Mouse (Mus musculus) brain, adult 2 months (tissue): ENCODE results near the gene Dera.
"Not testable (repeated sequence)": the region's sequence is repeated elsewhere in the genome, so short reads cannot be mapped to it uniquely, and the experiment has no call there.

ENCODE experiments used
- DNase-seq: peaks from one replicate; pipeline ENCODE4 v3.0.0; 2011; ENCODE audit warnings: low read depth, low spot score

Gene Dera

DNA sequence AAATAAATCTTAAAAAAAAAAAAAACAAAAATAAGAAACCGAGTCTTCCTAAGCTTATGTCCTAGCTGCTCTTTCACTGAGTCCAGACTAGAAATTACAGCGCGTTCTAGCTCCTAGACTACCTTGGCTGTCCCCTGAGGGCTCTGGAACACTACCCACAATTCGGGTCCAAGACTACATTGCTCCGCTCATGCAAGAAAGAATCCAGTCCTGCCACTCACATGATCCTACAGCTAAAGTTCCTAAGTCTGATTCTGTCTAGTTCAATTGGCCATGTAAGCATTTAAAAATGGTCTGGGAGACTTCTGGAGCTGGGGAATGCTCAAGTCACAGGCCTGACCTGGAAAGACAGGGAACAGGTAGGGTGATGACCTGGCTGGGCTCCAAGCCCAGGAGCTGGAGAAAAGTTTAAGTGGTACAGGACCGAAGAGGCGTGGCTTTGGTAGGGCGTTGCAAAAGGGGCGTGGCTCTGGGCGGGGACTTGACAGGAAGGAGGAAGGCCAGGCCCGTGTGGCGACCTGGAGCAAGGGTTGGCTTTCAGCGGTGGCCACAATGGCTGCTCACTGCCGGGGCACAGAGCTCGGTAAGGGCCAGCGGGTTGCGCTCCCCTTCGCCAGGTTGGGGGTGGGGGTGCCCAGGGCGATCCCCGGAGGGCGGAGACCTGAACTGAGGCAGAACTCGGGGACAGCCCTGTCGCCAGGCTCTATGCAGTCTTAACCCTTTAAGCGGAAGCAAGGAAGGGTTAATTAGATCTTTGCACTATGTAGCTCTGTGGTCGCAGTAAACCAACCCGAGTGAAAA, at the start of gene Dera:
Dera (plus strand) TSS at position 491 of the 801 bp plus-strand sequence.
- peak; percentile 70 for DNase-seq

GRCm38 (mm10) chr6:137706209-137706608, 48.1 kb upstream of the Dera start:
- DNase-seq, result no peak

DNA sequence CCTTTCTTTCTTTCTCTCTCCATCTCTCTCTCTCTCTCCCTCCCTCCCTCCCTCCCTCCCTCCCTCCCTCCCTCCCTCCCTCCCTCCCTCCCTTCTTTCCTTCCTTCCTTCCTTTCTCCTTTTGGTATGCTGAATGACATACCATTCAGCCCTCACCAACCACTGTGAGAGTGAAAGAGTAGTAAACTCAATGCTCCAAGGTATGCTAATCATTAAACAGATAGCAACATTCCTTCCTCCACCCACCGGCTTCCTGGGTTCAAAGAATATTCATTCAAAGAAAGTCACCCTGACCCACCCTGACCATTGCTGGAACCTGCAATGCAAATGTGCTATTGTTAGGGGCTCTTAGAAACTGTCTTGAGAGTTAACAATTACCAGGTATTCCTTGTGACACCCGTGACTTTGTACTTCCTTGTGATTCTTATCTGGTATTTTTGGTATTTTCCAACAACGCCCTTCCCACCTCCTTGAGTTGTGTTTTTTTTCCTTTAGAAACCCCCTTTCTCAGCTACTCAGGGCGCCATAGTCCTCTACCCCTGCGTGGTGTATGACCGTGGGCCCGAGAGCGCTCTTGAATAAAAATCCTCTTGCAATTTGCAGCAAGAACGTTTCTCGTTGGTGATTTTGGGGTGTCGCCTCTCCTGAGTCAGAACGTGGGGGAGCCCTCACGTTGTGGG, 45.5 kb upstream of the Dera start:
- not testable (repeated sequence) for DNase-seq

DNA sequence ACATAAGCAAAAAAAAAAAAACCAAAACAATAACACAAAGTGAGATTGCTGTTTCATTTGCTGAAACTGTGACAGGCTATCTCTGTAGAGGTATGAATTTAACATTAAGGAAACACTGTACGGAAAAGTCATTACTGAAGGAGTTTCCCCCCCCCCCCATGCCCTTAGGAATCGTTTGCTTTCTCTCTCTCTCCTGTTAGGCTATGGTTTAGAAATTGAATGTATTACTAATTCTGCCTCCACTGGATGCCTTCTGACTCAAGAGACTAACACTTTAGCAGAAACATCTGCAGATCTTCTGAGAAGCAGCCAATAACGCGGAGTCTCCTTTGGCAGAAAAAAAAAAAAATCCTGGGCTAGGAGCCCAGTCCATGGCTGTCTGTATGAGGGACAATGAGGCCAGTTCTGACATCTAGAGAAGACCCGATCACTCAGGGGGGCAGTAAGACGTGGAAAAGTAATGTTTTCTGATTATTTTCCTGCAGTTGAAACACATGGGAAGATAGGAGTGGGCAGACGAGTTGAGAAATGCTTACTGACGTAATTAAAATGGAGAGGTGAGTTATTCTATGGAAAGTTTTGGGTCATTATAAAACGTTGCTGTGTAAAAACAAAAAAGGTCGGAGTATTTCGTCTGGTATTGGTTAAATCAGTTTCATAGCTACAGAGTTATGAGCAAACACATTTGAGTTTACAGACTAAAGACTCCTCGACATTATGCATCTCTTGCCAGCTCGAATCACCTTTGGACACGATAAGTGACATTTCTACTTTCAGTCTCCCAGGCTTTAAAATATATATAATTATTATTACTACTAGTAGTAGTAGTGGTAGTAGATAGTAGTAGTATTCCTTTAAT, 43.9 kb upstream of the Dera start:
- DNase-seq, result peak; percentile 10

DNA sequence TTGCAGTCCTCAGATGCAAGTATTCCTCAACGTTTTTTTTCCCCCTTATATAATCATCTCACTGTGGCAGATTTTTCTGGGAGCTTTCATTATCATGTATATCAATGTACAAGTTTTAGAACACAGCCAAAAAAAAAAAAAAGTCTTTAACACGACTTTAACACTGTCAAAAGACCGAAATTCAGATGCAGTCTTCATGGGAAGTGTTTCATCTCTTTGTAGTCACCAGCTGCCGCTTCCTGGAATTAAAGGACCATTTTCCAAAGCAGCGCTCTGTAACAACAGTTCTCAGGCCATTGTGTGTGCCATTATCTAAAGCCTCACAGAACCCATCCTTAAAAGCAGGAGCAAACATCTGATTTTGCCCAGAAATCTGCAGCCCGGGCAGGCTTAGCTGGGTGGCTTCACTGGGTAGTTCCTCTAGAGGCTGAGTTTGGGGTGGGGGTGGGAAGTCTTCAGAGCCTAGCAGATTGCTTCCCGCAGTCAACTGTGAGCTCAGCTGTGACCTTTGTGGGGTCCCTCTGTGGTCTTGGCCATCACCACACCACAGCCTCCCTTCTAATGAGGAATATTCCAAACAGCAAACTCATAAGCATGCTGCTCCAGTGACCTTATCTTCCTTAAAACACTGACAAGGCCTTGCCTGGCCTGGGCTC, 41.6 kb upstream of the Dera start:
- peak; percentile 27 for DNase-seq

DNA sequence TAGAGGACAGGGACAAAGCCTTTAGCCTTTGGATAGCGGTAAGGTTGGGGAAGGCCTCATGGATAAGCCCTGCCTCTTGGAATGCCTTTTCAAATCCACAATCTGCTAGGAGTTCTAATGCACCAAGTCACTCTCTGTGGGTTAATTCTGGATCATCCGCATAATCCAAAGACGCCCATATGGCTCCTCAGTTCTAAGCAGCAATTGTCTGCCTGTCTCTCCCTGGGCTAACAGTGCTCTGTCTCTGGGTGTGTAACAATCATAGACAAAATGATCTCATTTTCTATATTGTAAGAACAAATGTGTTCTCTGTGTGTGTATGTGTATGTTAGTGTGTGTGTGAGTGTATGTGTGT, 41.1 kb upstream of the Dera start:
- peak; percentile 25 for DNase-seq

DNA sequence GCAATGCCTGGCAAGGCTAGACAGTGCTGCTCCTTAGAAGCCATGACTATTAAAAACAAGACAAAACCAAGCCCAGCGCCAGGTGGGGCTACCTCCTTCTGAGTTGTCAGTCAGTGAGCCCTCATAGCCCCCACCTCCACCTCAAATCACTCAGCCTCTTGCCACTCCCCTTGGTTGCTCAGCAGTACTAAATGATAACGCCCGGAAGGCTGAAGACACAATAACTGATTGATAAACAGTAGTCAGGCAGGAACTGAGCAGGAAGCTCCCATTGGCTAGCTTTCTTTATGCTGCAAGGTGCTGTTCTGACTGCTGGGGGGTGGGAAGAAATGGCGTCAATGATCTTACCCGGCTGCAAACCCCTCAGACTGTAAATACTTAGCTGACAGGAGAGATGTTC, 37.5 kb upstream of the Dera start:
- no peak for DNase-seq

DNA sequence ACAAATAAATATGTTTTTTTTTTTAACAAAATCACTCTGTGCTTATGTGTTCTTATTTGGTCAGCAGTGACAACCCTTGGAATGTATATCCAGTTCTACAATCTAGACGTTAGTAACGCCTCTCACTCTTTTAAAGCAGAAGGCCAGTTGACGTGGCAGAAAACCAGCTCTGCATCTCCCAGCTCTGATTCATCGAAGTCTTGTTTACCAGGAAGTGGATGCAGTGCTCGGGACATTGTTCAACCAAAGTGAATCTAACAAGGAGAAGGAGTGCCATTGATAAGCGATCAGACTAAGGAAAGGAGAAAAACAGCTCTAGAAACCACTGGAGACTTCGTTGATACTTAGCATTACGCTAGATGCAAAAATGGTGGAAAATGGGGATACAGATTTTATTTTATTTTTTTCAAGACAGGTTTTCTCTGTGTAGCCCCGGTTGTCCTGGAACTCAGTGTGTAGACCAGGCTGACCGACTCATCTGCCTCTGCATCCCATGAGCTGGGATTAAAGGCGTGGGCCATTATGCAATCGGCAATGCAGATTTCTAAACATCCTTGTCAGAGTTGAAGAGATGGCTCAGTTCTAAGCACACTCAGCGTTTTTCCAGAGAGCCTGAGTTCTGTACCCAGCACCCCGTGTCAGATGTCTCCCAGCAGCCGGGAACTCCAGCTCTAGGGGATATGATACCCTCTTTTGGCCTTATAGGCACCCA, 32.0 kb upstream of the Dera start:
- no peak for DNase-seq

GRCm38 (mm10) chr6:137723898-137724297, 30.4 kb upstream of the Dera start:
- peak; percentile 82 for DNase-seq

GRCm38 (mm10) chr6:137734460-137734845, 19.9 kb upstream of the Dera start:
- DNase-seq, result no peak

DNA sequence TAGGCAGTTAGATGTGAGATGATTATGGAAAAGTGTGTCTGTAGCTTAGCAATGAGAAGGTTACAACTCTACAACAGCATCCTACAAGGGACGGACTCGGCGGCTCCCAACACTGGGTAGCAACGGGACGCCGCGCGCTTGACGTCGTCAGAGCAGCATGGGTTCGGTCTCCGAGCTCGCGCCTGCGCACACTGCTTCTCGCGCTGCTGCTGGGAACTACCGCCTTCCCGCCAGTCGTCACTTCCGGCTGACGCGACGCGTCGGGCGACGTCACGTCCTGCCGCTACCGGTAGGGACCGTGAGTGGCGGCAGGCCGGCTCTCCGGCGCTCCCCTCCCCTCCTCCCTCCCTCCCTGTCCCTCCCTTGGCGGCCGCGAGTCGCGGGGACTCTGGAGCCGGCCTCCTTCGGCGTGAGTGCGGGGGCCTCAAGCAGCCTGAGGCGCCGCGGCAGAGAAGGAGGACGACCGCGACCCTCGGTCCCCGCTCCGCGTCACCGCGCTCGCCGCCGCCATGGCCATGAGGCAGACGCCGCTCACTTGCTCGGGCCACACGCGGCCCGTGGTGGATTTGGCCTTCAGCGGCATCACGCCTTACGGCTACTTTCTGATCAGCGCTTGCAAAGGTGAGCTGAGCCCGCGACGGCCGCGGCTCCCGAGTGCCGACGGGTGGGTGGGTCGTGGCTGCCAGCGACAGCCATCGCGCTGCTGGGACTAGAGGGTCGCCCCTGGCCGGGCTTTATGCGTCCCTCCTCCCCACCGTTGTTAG, 19.3 kb upstream of the Dera start, which contains the start of gene Strap:
Strap (plus strand) TSS at position 233 of the 764 bp plus-strand sequence.
- DNase-seq, result peak; percentile 99

DNA sequence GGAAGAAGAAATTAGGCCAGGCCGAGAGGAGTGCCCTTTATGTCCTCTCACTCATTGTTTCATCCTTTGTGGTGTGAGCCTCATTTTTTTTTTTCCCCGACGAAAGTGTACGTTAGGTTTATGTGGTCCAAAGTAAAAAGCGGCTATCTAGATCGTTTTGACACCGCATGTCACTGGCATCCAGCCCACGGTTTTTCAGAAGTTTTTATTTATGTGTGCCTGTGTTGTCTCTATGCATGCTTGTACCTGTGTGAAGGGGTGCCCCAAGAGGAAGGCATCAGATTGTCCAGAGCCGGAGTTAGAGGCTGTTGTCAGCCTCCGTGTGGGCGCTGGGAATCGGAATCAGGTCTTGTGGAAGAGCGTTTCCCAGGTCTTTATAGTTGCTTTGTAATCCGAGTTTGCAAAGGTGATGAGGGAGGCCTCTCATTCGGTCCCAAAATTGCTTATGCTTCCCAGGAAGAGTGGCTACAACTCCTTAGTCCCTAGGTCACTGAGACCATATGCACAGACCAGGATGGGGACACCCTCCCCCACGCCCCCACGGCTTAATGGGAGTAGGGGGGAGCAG, 18.6 kb upstream of the Dera start:
- DNase-seq, result no peak

GRCm38 (mm10) chr6:137740972-137741371, 13.4 kb upstream of the Dera start:
- no peak for DNase-seq

DNA sequence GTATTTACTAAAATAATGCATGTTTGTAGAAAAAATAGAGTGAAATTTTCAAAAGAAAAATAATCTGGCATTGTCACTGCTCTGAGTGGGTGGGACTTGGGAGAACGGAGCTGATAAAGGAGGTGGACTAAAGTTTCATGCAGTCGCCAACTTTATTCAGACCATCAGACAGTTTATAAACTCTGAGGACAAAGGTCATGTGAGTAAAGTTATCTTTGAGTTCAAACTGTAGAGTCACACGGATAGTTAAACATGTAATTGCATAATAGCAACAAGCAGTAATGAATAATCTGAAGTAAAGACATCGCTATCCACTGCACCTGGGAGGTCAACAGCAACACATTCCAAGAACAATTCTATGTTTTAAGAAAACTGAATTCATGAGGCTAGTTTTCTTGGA, 9.6 kb upstream of the Dera start:
- DNase-seq, result no peak

DNA sequence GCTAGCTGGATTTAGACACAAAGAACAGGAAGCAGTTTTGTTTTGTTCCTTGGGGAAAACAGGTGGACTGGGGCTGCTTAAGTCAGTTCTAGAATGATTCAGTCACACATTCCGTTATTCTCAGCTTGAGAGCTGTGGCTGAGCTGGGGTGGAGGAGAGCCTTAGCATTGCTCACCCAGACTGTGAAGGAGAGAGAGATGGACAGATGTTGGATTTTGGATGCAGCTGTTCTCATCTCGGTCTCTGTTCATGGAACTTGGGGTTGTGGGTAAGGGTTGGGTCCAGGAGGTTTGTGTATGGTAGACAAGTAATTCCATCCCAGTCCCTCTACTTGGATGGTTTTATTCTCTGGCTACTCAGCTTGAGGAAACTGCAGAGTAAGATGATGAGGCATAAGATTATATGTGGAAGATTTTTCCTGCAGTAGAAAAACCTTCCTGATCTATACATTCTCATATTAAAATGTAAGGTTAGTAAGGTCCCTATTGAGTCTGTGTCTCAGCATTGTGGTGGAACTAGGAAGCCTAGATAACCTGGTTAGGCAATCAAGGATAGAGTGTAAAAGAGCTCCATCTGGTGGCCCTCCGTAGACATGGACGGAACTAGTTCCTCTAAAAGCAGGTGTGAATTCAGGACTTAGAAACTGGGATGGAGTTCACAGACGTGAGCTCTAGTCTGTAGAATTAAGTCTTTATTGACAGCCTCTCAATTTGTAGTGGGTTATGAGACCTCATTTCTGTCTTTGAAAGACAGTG, 7.0 kb upstream of the Dera start:
- peak; percentile 60 for DNase-seq

- DNase-seq, result no peak
Observed at GRCm38 (mm10) chr6:137751551-137752274, 2.6 kb upstream of the Dera start.

GRCm38 (mm10) chr6:137752275-137752655, 2.1 kb upstream of the Dera start:
- no peak for DNase-seq

- DNase-seq, result no peak
Observed at GRCm38 (mm10) chr6:137754857-137755232, 499 bp downstream of the Dera start.

- no peak for DNase-seq
Observed at GRCm38 (mm10) chr6:137756310-137756709, 2.0 kb downstream of the Dera start.
